Comparison of ENCODE assay signal across 15 mouse cellular contexts in the genomic region with DNA sequence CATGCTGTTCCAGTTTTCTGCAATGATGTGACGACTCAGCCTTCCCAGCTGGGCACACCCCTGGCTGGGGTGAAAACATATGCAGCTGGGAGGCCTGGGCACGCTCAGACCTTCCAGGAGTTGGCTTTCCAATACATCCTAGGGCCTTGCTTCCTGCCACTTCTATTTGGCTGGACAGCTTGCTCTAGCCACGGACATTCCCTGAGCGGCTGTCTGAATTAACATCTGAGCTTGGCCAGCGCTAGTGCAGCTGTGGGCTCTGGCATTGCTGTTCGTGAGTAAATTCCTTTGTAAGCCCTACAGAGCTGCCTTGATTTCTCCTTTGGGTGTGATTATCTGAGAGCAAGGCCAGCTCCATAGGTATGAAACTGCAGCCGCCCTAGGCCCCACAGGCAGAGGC.
DNase-seq lines count a peak whose midpoint lies in the region; ATAC-seq lines count a peak whose summit lies in the region.
"Had no signal": no experiment of that assay in that cellular context is flagged by ENCODE, and none has a peak within 500 bp of the region (broad histone marks: within the 10 kb centered on the region; RNA-seq: fewer than 3 reads in every experiment).

No protein-coding gene starts in this region.

- H3K27me3 ChIP-seq in hindbrain, embryonic 16.5 days (replicated peaks; ENCODE audit: control insufficient read depth, insufficient read depth, low read length): no peaks in the 10 kb centered on the region
- H3K27me3 ChIP-seq: forebrain, embryonic 12.5 days; limb, embryonic 12.5 days; liver, embryonic 15.5 days; midbrain, embryonic 12.5 days; neural tube, embryonic 12.5 days had no signal

- H3K4me3 ChIP-seq in hindbrain, embryonic 16.5 days (ENCODE audit: low read length): no peak overlapping the region
- H3K4me3 ChIP-seq: forebrain, embryonic 12.5 days; limb, embryonic 12.5 days; liver, embryonic 15.5 days; midbrain, embryonic 12.5 days; neural tube, embryonic 12.5 days had no signal

- H3K9ac ChIP-seq in hindbrain, embryonic 16.5 days (ENCODE audit: low read depth, low read length): no peak overlapping the region
- H3K9ac ChIP-seq: forebrain, embryonic 12.5 days; limb, embryonic 12.5 days; liver, embryonic 15.5 days; midbrain, embryonic 12.5 days; neural tube, embryonic 12.5 days had no signal

- no peaks in the 10 kb centered on the region for H3K4me1 ChIP-seq in hindbrain, embryonic 16.5 days (ENCODE audit: control insufficient read depth, insufficient read depth, low read depth, low read length)
- H3K4me1 ChIP-seq: liver, embryonic 15.5 days; neural tube, embryonic 12.5 days had no signal

- WGBS in hindbrain, embryonic 16.5 days: 75% methylated on average over 7 of the region's 7 CpGs

- H3K4me2 ChIP-seq in hindbrain, embryonic 16.5 days (ENCODE audit: low read length): no peak overlapping the region
- H3K4me2 ChIP-seq: forebrain, embryonic 12.5 days; limb, embryonic 12.5 days; liver, embryonic 15.5 days; midbrain, embryonic 12.5 days; neural tube, embryonic 12.5 days had no signal

- H3K9me3 ChIP-seq in hindbrain, embryonic 16.5 days (ENCODE audit: control insufficient read depth, low read length): no peaks in the 10 kb centered on the region
- H3K9me3 ChIP-seq: forebrain, embryonic 12.5 days; limb, embryonic 12.5 days; liver, embryonic 15.5 days; midbrain, embryonic 12.5 days; neural tube, embryonic 12.5 days had no signal

- peak; percentile 8 for DNase-seq in cerebellum, adult 9-10 months
- no peak for DNase-seq in cerebellum, adult 9-11 months
- DNase-seq in urinary bladder, postnatal 14 days (ENCODE audit: low spot score): peak; percentile 24
- DNase-seq in urinary bladder, adult 18-20 months (ENCODE audit: low spot score in 2 of 2): no peak
- DNase-seq in gastrocnemius, postnatal 25 days: peak; percentile 80
- no peak for DNase-seq in thymus, postnatal 4 days
- DNase-seq: cerebellum, postnatal 10 days; kidney, adult 11 months had no signal

- ATAC-seq in hindbrain, embryonic 16.5 days: no peak

- no peak overlapping the region for H3K27ac ChIP-seq in hindbrain, embryonic 16.5 days (ENCODE audit: low read depth, low read length)
- H3K27ac ChIP-seq: forebrain, embryonic 12.5 days; limb, embryonic 12.5 days; liver, embryonic 15.5 days; midbrain, embryonic 12.5 days; neural tube, embryonic 12.5 days; stomach, postnatal 0 days had no signal

- H3K36me3 ChIP-seq in hindbrain, embryonic 16.5 days (ENCODE audit: control insufficient read depth, insufficient read depth, low read length): no peaks in the 10 kb centered on the region
- H3K36me3 ChIP-seq: forebrain, embryonic 12.5 days; limb, embryonic 12.5 days; liver, embryonic 15.5 days; midbrain, embryonic 12.5 days; neural tube, embryonic 12.5 days had no signal

Comparison
In these comparisons a context has a peak if more than half of its experiments do, and no peak if none do; other contexts are left out.
1. DNase-seq: peak in cerebellum, adult 9-10 months (single experiment), urinary bladder, postnatal 14 days (single experiment) and gastrocnemius, postnatal 25 days (single experiment); none in cerebellum, adult 9-11 months (single experiment), urinary bladder, adult 18-20 months (0 of 2) and thymus, postnatal 4 days (single experiment).